Mouse (Mus musculus) liver, embryonic 11.5 days (tissue): ENCODE data around the gene Fam78a. TPM values are rescaled to one million over a fixed set of nuclear protein-coding genes. Genes with fewer than 3 reads are reported as not detected.
A peak's percentile ranks its signal among the peaks of the same experiment; 100 is the strongest.

Experiments used
- ATAC-seq: fragments of 200-750 bp; cut with Nextera tagmentation; replicated peaks from 2 replicates; pipeline ENCODE4 v1.8.0; 2017; ENCODE audit warnings: moderate number of reproducible peaks, mild to moderate bottlenecking, moderate TSS enrichment, moderate library complexity; ENCODE audit not compliant: low FRiP score
- DNase-seq: peaks from one replicate; pipeline ENCODE4 v3.0.0-alpha.2; 2017; ENCODE audit warnings: low spot score
- H3K27ac ChIP-seq: fragments of 300-500 bp; sonication (generic); 2 replicates; pipeline ENCODE4 v1.5.1; 2014; ENCODE audit warnings: mild to moderate bottlenecking, low read depth, low read length, control low read depth
- H3K27me3 ChIP-seq: fragments of 300-500 bp; sonication (generic); replicated peaks from 2 replicates; pipeline ENCODE4 v1.6.1; 2014; ENCODE audit warnings: low read length, mixed read lengths; ENCODE audit not compliant: control insufficient read depth, insufficient read depth
- H3K36me3 ChIP-seq: fragments of 300-500 bp; sonication (generic); 2 replicates; pipeline ENCODE4 v1.6.1; 2014; ENCODE audit warnings: mild to moderate bottlenecking, low read length, moderate library complexity, mixed read lengths; ENCODE audit not compliant: control insufficient read depth, insufficient read depth
- H3K4me1 ChIP-seq: fragments of 300-500 bp; sonication (generic); replicated peaks from 2 replicates; pipeline ENCODE4 v1.6.1; 2014; ENCODE audit warnings: low read length, mixed read lengths; ENCODE audit not compliant: control insufficient read depth, insufficient read depth
- H3K4me2 ChIP-seq: fragments of 300-500 bp; sonication (generic); 2 replicates; pipeline ENCODE4 v1.6.1; 2014; ENCODE audit warnings: mild to moderate bottlenecking, control low read depth, moderate library complexity
- H3K4me3 ChIP-seq: fragments of 300-500 bp; sonication (generic); 2 replicates; pipeline ENCODE4 v1.5.1; 2014; ENCODE audit warnings: low read depth, low read length, control low read depth
- H3K9ac ChIP-seq: fragments of 300-500 bp; sonication (generic); 2 replicates; pipeline ENCODE4 v1.6.1; 2014; ENCODE audit warnings: low read depth, low read length, control low read depth
- H3K9me3 ChIP-seq: fragments of 300-500 bp; sonication (generic); 2 replicates; pipeline ENCODE4 v1.6.1; 2016; ENCODE audit warnings: low read length, inconsistent platforms, mixed read lengths; ENCODE audit not compliant: control insufficient read depth
- WGBS: fragments of 180-500 bp; shearing (Covaris S2); extraction: QIAGEN DNeasy Blood & Tissue Kit; methylation state at CpG from one replicate; pipeline ENCODE4 v1.1.7; 2014; 5-methylcytosine and 5-hydroxymethylcytosine counted together
- polyA plus RNA-seq: library from polyadenylated mRNA; unstranded; fragments of >200 nt; fragmentation: Nextera tagmentation; extraction: Ambion mirVana; gene quantifications from 2 replicates; pipeline ENCODE4 v1.2.1, GENCODE M21; 2014

Fam78a gene
- polyA plus RNA-seq, 1 experiment from 2014 or later = 19.2 TPM

DNA sequence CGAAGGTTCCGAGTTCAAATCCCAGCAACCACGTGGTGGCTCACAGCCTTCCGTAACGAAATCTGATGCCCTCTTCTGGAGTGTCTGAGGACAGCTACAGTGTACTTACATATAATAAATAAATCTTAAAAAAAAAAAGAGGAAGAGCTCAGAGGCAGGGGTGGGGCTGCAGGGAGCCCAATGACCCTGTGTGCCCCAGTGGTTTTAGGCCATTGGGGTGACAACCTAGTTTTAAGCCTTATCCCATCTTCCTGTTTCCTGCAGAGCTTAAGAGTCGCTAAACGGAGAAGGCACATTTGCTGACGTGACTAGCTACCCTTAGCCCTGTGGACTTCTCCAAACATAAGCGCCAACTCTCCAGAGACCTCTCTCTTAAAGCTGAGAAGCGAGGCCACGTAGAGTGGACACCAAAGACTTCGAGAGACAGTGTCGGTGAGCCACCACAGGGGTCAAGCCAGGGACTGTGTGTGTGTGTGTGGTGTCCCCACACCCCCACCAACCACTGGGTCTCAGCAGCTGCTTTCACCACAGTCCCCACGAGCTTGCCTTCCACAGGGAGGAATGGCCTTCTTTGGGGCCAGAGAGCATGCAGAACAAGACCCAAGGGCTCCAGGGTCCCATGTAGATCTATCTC, 3.2 kb downstream of the Fam78a start:
- 53% methylated on average over 14 of the region's 14 CpGs for WGBS
- DNase-seq (no peak), ATAC-seq (no peak)
- Histone ChIP-seq H3K4me1 (peaks cover 50% of the 10 kb centered on the region), H3K4me2 (peak overlapping the region; percentile 100), H3K4me3 (peak overlapping the region; percentile 86), H3K27ac (peak overlapping the region; percentile 63), H3K9me3 (no peaks in the 10 kb centered on the region), H3K36me3 (peaks cover 6% of the 10 kb centered on the region; the same call in 1 of the 2 replicates), H3K27me3 (0 out of 2 replicates have a peak, but pooled peaks cover 2% of the 10 kb centered on the region), H3K9ac (peak overlapping the region; percentile 85)

DNA sequence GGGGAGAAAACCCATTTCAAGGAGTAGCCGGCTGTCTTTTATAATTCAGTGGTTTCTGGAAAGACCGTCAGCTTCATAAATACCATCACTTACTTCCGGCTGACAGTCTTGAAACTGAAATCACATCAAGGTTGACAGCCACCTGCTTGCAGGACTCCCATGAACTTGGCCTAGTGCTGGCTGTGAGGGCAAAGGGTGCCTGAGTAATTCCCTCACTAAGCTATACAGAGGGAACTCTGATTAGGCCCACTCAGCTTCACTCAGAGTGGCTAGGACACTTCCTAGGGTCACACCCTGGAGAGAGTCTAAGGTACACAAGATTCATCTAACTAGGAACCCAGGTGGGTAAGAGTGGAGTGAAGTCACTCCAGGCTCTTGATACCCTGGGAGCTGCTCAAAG, 4.0 kb downstream of the Fam78a start:
- 0 out of 2 replicates have a peak, but pooled peaks cover 2% of the 10 kb centered on the region for H3K27me3 ChIP-seq
- H3K27ac ChIP-seq = no peak overlapping the region
- peaks cover 47% of the 10 kb centered on the region for H3K4me1 ChIP-seq
- no peaks in the 10 kb centered on the region for H3K9me3 ChIP-seq
- peak overlapping the region; percentile 86 for H3K4me3 ChIP-seq
- no peak for DNase-seq
- peak overlapping the region; percentile 100 for H3K4me2 ChIP-seq
- peak overlapping the region; percentile 48; the same call in 1 of the 2 replicates for H3K9ac ChIP-seq
- H3K36me3 ChIP-seq = peaks cover 6% of the 10 kb centered on the region; the same call in 1 of the 2 replicates
- ATAC-seq = no peak
- WGBS = 78% methylated on average over 3 of the region's 3 CpGs

DNA sequence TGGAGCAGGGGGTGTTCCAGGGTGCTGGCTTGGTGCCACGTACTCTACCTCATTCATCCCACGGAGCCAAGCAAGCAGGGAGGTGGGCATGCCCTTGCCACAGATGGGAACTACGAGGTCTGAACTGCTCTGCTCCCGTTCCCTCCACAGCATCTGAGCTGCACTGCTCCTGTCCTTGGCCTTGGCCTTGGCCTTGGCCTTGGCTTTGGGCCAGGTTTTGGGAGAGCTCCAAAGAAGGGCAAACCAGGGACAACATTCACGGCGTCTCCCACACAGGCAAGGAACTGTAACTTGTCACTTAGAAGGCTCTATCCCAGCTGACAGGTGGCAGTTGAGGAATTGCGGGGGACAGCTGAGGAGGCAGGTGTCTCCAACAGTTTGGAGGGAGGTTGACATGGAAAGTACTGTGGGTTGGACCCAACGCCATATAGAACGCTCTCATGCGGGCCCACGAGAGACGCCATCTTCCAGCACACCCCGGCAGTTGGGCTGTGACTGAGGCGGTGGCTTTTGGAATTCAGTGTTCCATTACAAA, 5.4 kb downstream of the Fam78a start:
- ATAC-seq (no peak), DNase-seq (no peak)
- Histone ChIP-seq H3K9me3 (no peaks in the 10 kb centered on the region), H3K36me3 (peaks cover 6% of the 10 kb centered on the region; the same call in 1 of the 2 replicates), H3K4me3 (peak overlapping the region; percentile 10; the same call in 1 of the 2 replicates), H3K4me1 (peaks cover 38% of the 10 kb centered on the region), H3K4me2 (peak overlapping the region; percentile 100), H3K27me3 (0 out of 2 replicates have a peak, but pooled peaks cover 2% of the 10 kb centered on the region), H3K9ac (no peak overlapping the region; the same call in 1 of the 2 replicates), H3K27ac (peak overlapping the region; percentile 22; the same call in 1 of the 2 replicates)
- 93% methylated on average over 14 of the region's 14 CpGs for WGBS

DNA sequence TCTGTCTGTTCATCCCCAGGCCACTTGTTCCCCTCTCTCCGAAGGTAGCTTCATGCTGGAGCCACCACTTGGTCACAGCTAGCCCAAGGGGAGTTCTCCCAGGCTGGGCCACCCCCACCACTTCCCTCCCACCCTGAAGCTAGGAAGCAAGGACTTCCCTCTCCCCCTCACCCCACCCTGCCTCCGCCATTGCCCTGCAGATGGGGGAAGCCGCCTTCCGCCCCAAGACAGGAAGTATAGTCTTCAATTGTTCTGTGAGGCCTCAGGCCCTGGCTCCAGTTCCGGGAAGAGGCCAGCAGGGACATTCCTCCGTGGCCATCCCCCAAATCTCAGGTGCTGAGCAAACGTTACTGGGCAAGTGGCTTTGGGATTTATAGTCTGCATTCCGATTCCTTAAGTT, 6.1 kb downstream of the Fam78a start:
- no peaks in the 10 kb centered on the region for H3K9me3 ChIP-seq
- no peak for DNase-seq
- peaks cover 6% of the 10 kb centered on the region; the same call in 1 of the 2 replicates for H3K36me3 ChIP-seq
- peak overlapping the region; percentile 24 for H3K4me3 ChIP-seq
- WGBS = 33% methylated on average over 8 of the region's 8 CpGs
- ATAC-seq = no peak
- H3K4me1 ChIP-seq = peaks cover 38% of the 10 kb centered on the region
- 0 out of 2 replicates have a peak, but pooled peaks cover 2% of the 10 kb centered on the region for H3K27me3 ChIP-seq
- H3K27ac ChIP-seq = peak overlapping the region; percentile 54
- H3K9ac ChIP-seq = peak overlapping the region; percentile 28
- peak overlapping the region; percentile 100 for H3K4me2 ChIP-seq

DNA sequence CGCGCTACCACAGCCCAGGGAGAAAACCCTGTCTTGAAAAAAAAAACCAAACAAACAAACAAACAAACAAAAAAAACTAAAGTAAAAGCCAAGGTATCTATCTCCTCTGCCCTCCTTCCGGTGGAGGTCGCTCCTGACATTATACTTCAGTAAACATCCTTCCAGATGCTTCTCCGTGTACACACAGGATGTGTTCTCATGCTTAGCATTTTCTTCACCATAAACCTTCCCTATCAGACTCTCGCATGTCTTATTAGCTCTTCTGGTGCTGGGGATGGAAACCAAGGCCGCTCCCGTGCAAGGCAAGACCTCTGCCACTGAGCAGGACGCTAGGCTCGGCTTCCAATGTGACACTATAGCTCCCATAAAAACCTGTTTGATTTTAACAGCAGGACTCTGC, 6.9 kb downstream of the Fam78a start:
- DNase-seq = no peak
- Histone ChIP-seq H3K27me3 (0 out of 2 replicates have a peak, but pooled peaks cover 2% of the 10 kb centered on the region), H3K9ac (no peak overlapping the region), H3K4me2 (peak overlapping the region; percentile 100), H3K27ac (peak overlapping the region; percentile 54; the same call in 1 of the 2 replicates), H3K4me3 (no peak overlapping the region), H3K9me3 (no peaks in the 10 kb centered on the region), H3K4me1 (peaks cover 38% of the 10 kb centered on the region), H3K36me3 (peaks cover 6% of the 10 kb centered on the region; the same call in 1 of the 2 replicates)
- ATAC-seq = no peak
- 79% methylated on average over 10 of the region's 10 CpGs for WGBS

DNA sequence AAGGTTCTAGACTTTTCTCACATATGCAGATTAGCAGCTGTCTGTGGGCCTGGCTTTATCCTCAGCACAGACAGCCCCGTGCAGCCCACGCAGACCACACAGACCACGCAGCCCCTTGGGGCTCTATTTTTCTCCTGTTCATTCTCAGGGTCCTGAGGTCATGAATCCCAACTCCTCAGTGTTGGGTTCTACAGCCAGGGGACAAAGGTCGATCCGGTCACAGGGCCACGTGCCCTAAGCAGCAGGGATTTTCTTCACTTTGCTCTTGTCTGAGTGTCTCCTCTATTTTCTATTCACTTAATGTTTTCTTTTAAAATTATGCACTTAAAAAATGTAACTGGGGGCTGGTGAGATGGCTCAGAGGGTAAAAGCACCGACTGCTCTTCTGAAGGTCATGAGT, 9.3 kb downstream of the Fam78a start:
- no peak overlapping the region for H3K27ac ChIP-seq
- no peak overlapping the region for H3K9ac ChIP-seq
- no peak overlapping the region for H3K4me2 ChIP-seq
- H3K9me3 ChIP-seq = no peaks in the 10 kb centered on the region
- H3K27me3 ChIP-seq = no peaks in the 10 kb centered on the region
- peaks cover 6% of the 10 kb centered on the region; the same call in 1 of the 2 replicates for H3K36me3 ChIP-seq
- 75% methylated on average over 7 of the region's 7 CpGs for WGBS
- ATAC-seq (no peak), DNase-seq (no peak)
- H3K4me3 ChIP-seq = no peak overlapping the region
- H3K4me1 ChIP-seq = peaks cover 26% of the 10 kb centered on the region

DNA sequence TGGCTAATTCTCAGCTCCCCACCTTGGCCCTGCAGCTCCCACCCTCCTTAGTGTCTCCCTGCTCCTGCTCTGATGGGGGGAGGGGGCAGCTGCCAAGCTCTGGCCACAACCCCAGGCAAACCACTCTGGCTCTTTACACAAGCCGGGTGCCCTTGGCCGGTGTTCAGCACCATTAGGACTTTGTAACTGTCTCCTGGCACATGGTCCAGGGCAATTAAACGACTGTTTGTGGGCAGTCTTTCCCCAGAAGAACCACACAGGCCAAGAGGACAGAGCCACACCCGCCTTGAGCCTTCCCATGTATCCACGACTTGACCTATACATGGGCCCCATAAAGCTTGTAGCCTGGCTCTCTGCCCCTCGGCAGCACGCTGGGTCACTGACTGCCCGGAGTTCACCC, 10.3 kb downstream of the Fam78a start:
- Histone ChIP-seq H3K4me3 (no peak overlapping the region), H3K4me2 (no peak overlapping the region), H3K36me3 (peaks cover 3% of the 10 kb centered on the region; the same call in 1 of the 2 replicates), H3K9me3 (no peaks in the 10 kb centered on the region), H3K9ac (no peak overlapping the region), H3K4me1 (peaks cover 16% of the 10 kb centered on the region), H3K27me3 (no peaks in the 10 kb centered on the region), H3K27ac (no peak overlapping the region)
- WGBS = 66% methylated on average over 8 of the region's 8 CpGs
- DNase-seq = no peak
- no peak for ATAC-seq

DNA sequence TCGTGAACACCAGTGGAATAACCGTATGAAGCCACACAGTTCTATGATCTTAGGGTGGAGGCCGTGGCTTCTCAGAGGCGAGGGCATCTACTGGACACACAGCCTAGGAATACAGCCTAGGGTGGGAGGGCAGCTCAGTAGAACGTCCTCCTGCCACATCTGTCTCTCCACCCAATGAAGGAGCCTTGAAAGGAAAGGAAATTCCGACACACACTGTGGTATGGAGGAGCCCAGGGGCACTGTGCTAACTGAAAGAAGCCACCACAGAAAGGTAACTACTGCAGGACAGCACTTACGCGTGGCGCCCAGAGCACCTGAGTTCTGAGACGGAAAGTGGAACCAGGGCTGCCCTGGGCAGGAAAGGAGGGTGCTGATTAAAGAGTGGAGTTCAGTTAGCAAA, 13.9 kb downstream of the Fam78a start:
- H3K4me1 ChIP-seq = peaks cover 8% of the 10 kb centered on the region; the same call in 1 of the 2 replicates
- H3K4me2 ChIP-seq = no peak overlapping the region
- H3K36me3 ChIP-seq = peaks cover 19% of the 10 kb centered on the region; the same call in 1 of the 2 replicates
- ATAC-seq (no peak), DNase-seq (no peak)
- no peak overlapping the region for H3K27ac ChIP-seq
- no peak overlapping the region for H3K9ac ChIP-seq
- no peaks in the 10 kb centered on the region for H3K9me3 ChIP-seq
- no peaks in the 10 kb centered on the region for H3K27me3 ChIP-seq
- H3K4me3 ChIP-seq = no peak overlapping the region
- WGBS = 91% methylated on average over 10 of the region's 10 CpGs
